Mouse (Mus musculus): ENCODE results near the gene Rbpjl. TPM values are rescaled to one million over a fixed set of nuclear protein-coding genes. Genes with fewer than 3 reads are reported as not detected.

Gene Rbpjl
- under 1 TPM in 1 of 26 experiments, not detected in 25; 0.25 TPM for total RNA-seq (2018; cell fraction: chromatin; rRNA removed)
- not detected for total RNA-seq (2018; cell fraction: cytosol; rRNA removed)
- under 1 TPM in 1 of 26 experiments, not detected in 25; 0.24 TPM for total RNA-seq (2018; cell fraction: nucleus; rRNA removed)
- polyA plus RNA-seq (2018), result not detected in 3 replicates

DNA sequence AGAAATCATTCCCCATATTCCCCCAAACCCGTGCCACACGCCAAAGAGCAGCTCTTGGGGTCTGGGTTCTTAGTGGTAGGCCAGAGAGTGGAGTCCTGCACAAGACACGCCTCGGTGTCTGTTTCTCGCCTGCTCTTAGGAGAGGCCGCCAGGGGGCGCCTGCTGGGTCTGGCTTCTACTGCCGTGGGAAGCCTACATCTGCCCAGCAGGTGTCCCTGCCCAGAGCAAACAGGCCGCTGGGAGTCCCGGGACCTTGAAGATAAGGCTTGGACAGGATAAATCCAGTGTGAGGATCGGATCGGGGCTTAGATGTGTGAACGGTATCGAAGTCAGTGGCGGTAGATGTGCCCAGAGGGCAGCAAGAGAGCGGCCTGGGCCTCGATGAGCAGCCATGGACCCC is at the start of gene Rbpjl:
Gene Rbpjl, plus strand, starts transcription at position 236 of the 400 bp plus-strand sequence.
- WGBS (ENCODE audit: missing documents), result 8% methylated on average over 17 of the region's 17 CpGs
- Histone ChIP-seq H3K4me3 (ENCODE audit: inconsistent target) (no peak within 1 kb of the TSS), H3K79me2 (ENCODE audit: inconsistent target) (no peaks in the 10 kb centered on the region), H3K27ac (no peak within 1 kb of the TSS), H3K36me3 (ENCODE audit: inconsistent target) (no peaks in the 10 kb centered on the region)

DNA sequence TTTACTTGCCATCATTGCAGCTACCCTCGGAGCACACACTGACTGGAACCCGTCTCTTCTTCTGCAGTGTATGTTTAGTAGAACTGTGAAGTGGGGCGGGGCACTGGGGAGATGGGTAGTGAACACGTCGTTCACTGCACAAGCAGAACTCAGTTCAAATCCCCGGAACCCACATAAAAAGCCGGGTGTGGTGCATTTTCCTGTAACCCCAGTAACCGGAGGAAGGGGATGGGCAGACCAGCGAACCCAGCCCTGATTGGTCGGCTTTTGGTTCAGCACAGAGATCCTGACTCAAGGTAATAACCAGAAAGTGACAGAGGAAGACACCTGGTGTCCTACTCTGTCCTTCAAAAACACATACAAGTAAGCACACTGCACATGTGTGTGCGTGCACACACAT is 49.6 kb upstream of the Rbpjl start:
- no peak overlapping the region for H3K27ac ChIP-seq
- WGBS (ENCODE audit: missing documents), result 91% methylated on average over 9 of the region's 11 CpGs

DNA sequence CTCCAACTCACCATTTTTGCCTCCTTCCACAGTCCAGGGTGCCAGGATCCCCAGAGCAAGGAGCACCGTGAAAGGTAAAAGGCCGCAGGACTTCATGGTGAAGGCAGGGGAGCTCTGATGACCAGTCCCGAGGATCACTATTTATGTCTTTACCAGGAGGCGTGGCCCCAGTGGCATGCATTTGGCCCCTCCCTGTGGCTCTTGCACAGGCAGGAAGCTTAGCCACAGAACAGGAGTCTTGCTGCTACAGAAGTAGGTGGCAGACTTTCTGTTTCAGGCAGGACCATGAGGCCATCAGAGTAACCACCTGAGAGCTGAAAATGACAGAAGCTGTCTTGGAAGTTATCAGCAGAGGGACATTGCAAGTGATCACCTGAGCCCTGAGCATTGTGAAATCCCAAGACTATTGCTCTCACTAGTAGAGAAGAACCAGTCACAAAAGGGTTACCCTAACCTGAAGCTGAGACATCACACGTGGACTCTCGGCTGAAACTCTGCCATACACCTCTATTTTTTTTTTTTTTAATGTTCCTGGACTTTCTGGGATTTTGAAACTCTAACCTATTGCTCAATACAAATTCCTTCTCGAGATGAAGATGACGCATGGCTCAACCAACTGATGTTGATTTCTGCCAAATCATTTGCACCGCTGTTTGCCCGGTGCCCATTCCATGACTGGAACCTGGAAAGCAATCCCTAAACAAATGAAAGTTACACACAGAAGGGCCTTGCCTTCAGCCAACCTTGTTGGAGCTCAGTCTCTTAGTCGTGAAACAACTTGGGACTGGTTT is 46.6 kb upstream of the Rbpjl start:
- H3K27ac ChIP-seq, result no peak overlapping the region
- no peak overlapping the region for H3K4me3 ChIP-seq (ENCODE audit: inconsistent target)
- 29% methylated on average over 11 of the region's 11 CpGs for WGBS (ENCODE audit: missing documents)
- H3K36me3 ChIP-seq (ENCODE audit: inconsistent target), result no peaks in the 10 kb centered on the region
- H3K79me2 ChIP-seq (ENCODE audit: inconsistent target), result no peaks in the 10 kb centered on the region

More for the DNA sequence above, 49.6 kb upstream of the Rbpjl start:
- no peaks in the 10 kb centered on the region for H3K36me3 ChIP-seq (ENCODE audit: inconsistent target)
- no peaks in the 10 kb centered on the region for H3K79me2 ChIP-seq (ENCODE audit: inconsistent target)
- no peak overlapping the region for H3K4me3 ChIP-seq (ENCODE audit: inconsistent target)

- no peak overlapping the region for H3K27ac ChIP-seq
- H3K4me3 ChIP-seq (ENCODE audit: inconsistent target), result no peak overlapping the region
- no peaks in the 10 kb centered on the region for H3K79me2 ChIP-seq (ENCODE audit: inconsistent target)
- no peaks in the 10 kb centered on the region for H3K36me3 ChIP-seq (ENCODE audit: inconsistent target)
- WGBS (ENCODE audit: missing documents), result 92% methylated on average over 3 of the region's 3 CpGs
Observed at GRCm38 (mm10) chr2:164358373-164358772, 44.6 kb upstream of the Rbpjl start.

DNA sequence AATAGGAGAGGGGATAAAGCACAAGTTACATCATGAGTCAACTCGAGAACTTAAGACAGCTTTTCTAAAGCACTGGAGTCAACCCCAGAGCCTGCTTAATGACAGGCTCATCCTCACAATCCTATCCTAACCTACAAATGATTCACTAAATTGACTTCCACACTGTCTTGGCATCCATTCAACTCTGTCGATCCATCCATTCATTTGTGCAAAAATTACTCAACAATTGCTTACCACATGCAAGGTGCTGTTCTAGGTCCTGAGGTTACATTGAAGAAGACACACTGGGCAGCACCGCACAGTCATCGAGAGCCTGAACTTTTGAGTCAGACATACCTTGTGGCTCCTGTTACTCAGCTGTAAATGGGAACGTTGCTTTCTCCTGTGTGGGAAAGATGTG is 43.9 kb upstream of the Rbpjl start:
- WGBS (ENCODE audit: missing documents), result 75% methylated on average over 5 of the region's 5 CpGs
- Histone ChIP-seq H3K79me2 (ENCODE audit: inconsistent target) (no peaks in the 10 kb centered on the region), H3K27ac (no peak overlapping the region), H3K4me3 (ENCODE audit: inconsistent target) (no peak overlapping the region), H3K36me3 (ENCODE audit: inconsistent target) (no peaks in the 10 kb centered on the region)

DNA sequence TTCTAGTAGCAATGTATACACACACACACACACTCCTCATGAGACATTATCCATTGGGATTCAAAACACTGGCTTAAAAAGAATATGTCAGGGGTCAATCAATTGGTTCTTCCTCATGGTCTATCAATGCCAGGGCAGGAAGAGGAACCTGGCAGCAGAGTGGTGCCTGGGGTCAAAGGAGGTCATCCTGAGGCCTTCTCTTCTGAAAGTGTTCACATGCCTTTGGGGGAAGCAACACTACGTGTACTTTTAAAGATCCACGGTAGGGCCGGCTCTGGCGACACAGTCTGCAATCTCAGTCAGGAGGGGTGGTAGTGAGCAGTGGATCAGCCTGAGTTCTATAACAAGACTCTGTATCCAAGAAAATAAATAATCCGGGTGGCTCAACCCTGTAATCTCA is 43.3 kb upstream of the Rbpjl start:
- no peak overlapping the region for H3K27ac ChIP-seq
- no peaks in the 10 kb centered on the region for H3K36me3 ChIP-seq (ENCODE audit: inconsistent target)
- no peak overlapping the region for H3K4me3 ChIP-seq (ENCODE audit: inconsistent target)
- 46% methylated on average over 5 of the region's 5 CpGs for WGBS (ENCODE audit: missing documents)
- no peaks in the 10 kb centered on the region for H3K79me2 ChIP-seq (ENCODE audit: inconsistent target)

DNA sequence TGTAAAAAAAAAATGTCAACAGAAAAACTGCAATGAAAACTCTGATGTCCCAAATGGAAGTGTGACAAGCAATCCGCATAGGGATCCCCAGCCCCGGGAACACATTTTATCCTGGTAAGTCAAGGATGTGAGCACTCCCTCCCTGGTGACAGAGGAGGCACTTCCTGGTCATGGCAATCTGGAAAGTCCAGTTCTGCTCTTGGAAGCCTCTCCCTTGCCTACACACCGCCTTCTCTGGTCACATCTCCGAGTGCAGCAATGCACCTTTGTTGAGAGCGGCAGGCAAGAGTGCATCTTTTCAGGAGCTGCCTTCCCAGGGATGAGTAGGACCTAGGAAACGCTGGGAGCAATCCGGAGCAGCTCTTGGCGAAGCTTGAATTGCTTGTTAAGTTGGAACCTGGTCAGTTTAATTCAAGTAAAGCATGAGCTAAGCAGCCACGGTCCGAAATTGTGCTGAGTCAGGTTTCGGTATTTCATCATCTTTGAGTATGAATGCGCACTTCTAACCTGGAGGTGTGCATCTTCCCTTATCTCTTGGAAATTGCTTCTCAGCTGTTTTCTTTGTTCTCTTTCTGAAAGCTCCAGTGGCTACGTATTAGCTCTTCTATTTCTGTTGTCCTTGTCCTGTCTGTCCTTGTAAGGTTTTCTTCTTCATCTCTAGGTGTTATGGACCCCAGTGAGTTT is 41.8 kb upstream of the Rbpjl start:
- Histone ChIP-seq H3K36me3 (ENCODE audit: inconsistent target) (no peaks in the 10 kb centered on the region), H3K79me2 (ENCODE audit: inconsistent target) (no peaks in the 10 kb centered on the region), H3K4me3 (ENCODE audit: inconsistent target) (no peak overlapping the region), H3K27ac (no peak overlapping the region)
- 34% methylated on average over 13 of the region's 13 CpGs for WGBS (ENCODE audit: missing documents)

DNA sequence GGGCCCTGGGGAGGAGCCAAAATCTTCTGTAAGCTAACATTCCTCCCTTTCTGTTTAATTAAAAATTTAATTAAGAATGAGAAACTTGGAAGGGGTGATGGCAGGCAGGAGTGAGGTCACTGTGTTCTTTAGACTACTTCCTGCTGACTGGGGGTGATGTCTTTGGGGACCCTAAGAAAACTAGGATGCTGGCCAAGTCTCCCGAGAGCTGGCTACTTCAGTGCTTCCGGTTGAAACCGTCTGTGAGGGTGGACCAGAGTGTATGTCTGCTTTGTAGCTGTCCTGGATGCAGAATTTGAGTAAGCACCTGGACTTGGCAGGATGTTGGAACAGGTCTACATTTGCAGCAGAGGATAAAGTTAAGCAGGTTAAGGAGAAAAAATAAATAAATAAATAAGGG is 36.0 kb upstream of the Rbpjl start:
- no peak overlapping the region for H3K4me3 ChIP-seq (ENCODE audit: inconsistent target)
- H3K36me3 ChIP-seq (ENCODE audit: inconsistent target), result no peaks in the 10 kb centered on the region
- whole genome bisulfite sequencing (ENCODE audit: missing documents), result 77% methylated on average over 3 of the region's 3 CpGs
- no peaks in the 10 kb centered on the region for H3K79me2 ChIP-seq (ENCODE audit: inconsistent target)
- no peak overlapping the region for H3K27ac ChIP-seq

GRCm38 (mm10) chr2:164368620-164369105 is 34.3 kb upstream of the Rbpjl start:
- Histone ChIP-seq H3K79me2 (ENCODE audit: inconsistent target) (no peaks in the 10 kb centered on the region), H3K27ac (no peak overlapping the region), H3K36me3 (ENCODE audit: inconsistent target) (no peaks in the 10 kb centered on the region), H3K4me3 (ENCODE audit: inconsistent target) (no peak overlapping the region)
- 52% methylated on average over 6 of the region's 6 CpGs for WGBS (ENCODE audit: missing documents)

GRCm38 (mm10) chr2:164371371-164371770 is 31.6 kb upstream of the Rbpjl start:
- 85% methylated on average over 3 of the region's 3 CpGs for WGBS (ENCODE audit: missing documents)

DNA sequence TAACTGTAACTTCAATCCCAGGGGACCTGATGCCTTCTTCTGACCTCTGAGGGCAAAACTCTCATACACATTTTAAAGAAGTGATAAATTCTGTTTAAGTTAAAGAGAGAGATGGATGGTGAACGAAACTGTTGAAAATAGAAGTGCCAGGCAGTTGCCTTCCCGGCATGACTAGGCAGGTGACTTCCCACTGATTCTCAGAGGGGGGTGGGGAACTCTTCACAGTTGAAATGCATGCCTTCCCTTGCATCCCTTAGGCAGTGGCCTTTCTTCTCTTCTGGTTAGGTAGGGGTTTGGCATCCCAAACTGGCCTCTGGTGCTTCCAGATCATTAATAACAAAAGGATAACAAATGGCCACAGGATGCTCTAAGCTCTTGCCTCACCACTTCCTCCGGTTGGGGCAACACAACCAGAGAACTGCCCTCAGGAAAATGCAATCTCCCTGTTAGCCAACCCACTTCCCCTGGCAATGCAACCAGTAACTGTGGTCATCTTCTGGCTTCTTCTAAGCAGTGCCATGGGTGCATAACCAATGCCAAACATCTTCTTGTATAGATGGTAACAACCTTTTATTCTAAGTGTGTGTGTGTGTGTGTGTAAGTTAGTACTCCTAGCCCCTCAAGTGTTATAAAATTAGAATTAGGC is 30.4 kb upstream of the Rbpjl start:
- no peak overlapping the region for H3K27ac ChIP-seq
- 6% methylated on average over 3 of the region's 3 CpGs for WGBS (ENCODE audit: missing documents)
- H3K36me3 ChIP-seq (ENCODE audit: inconsistent target), result no peaks in the 10 kb centered on the region
- H3K4me3 ChIP-seq (ENCODE audit: inconsistent target), result no peak overlapping the region
- no peaks in the 10 kb centered on the region for H3K79me2 ChIP-seq (ENCODE audit: inconsistent target)

More at GRCm38 (mm10) chr2:164371371-164371770, 31.6 kb upstream of the Rbpjl start:
- Histone ChIP-seq H3K79me2 (ENCODE audit: inconsistent target) (no peaks in the 10 kb centered on the region), H3K27ac (no peak overlapping the region), H3K36me3 (ENCODE audit: inconsistent target) (no peaks in the 10 kb centered on the region), H3K4me3 (ENCODE audit: inconsistent target) (no peak overlapping the region)

DNA sequence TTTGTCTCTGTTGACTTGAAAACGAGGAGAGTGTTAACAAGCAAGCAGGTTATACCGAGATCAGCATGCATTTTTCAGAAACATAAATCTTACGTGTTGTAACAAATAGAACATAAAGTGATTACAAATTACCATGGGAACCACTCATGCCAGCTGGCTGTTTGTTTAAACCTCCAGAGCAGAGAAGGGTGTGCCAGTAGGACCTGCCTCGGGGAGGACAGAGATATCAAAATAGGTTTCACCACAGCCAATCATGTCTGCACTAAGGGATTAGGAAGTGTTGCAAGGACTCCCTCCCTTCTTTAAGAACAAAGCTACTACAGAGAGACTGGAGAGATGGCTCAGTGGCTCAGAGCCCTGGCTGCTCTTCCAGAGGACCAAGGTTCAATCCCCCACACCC is 29.8 kb upstream of the Rbpjl start:
- Histone ChIP-seq H3K36me3 (ENCODE audit: inconsistent target) (no peaks in the 10 kb centered on the region), H3K27ac (no peak overlapping the region), H3K79me2 (ENCODE audit: inconsistent target) (no peaks in the 10 kb centered on the region), H3K4me3 (ENCODE audit: inconsistent target) (no peak overlapping the region)
- WGBS (ENCODE audit: missing documents), result 18% methylated on average over 4 of the region's 4 CpGs

DNA sequence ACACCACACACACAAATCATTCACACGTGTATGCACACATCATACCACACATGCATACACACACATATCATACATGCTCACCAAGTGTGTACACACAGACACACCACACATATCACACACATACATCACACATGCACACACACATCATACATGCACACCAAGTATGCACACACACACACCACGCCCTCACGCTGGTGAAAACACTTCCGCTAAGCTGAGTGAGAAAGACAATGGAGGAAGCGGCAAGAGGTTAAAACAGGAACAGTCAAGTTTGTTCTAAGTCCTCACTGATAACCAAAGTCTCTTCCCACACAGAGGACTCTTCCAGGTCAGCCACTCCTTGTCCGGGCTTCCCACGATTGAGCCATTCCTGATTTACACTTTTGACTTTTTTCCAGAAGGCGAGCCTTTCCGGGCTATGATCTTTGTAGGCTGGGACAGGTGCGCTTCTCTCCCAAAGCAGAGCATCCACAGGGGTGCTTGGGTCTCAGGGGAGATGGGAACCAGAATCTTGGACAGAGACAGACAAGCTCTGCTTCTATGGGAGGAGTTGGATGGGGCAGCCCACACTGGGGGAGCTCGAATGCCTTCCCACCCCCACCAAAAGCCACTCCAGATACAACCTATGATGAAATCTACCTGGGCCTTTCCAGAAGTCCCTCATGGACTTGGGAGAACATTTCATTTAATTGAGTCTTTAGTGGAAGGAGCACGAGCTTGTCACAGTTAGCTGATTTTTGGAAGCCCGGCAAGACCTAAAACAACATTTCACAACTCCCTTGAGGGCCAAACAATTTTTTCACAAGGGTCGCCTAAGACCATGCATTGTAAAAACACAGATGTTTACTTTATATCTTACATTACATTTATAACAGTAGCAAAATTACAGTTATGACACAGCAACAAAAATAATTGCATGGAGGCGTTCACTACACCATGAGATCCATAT is 25.2 kb upstream of the Rbpjl start:
- Histone ChIP-seq H3K36me3 (ENCODE audit: inconsistent target) (no peaks in the 10 kb centered on the region), H3K27ac (no peak overlapping the region), H3K79me2 (ENCODE audit: inconsistent target) (no peaks in the 10 kb centered on the region), H3K4me3 (ENCODE audit: inconsistent target) (no peak overlapping the region)
- 86% methylated on average over 15 of the region's 15 CpGs for WGBS (ENCODE audit: missing documents)

DNA sequence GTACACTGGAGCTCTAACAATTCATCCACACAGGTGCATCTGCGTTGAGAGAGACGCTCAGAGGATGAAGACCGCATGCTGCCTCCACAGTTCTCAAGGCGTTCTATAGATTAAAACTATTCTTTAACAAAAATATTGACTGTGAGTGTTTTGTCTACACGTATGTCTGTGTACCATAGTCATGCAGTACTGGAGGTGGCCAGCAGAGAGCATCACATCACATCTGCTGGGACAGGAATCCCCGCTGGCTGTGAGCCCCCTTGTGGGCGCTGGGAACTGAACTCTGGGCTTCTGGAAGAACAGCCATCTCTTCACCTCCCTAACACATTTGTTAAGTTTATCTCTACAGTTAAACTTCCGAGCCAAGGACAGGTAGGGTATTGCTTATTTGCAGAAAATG is 21.2 kb upstream of the Rbpjl start:
- H3K79me2 ChIP-seq (ENCODE audit: inconsistent target), result no peaks in the 10 kb centered on the region
- H3K36me3 ChIP-seq (ENCODE audit: inconsistent target), result no peaks in the 10 kb centered on the region
- WGBS (ENCODE audit: missing documents), result 89% methylated on average over 5 of the region's 8 CpGs
- no peak overlapping the region for H3K27ac ChIP-seq
- H3K4me3 ChIP-seq (ENCODE audit: inconsistent target), result no peak overlapping the region

Data from macrophage (primary cell).